Mouse (Mus musculus): ENCODE results near the gene 4932411N23Rik.
"Not testable (repeated sequence)": the region's sequence is repeated elsewhere in the genome, so short reads cannot be mapped to it uniquely, and the experiment has no call there.

The 4932411N23Rik gene

GRCm38 (mm10) chrX:126815768-126816167 lies at the start of gene 4932411N23Rik:
Gene 4932411N23Rik, minus strand, starts transcription at chrX:126815868.
- no peak for DNase-seq (ENCODE audit: low read depth, low spot score)

GRCm38 (mm10) chrX:126779895-126780294 lies 35.8 kb downstream of the 4932411N23Rik start:
- no peak for DNase-seq (ENCODE audit: low read depth, low spot score)

- not testable (repeated sequence) for DNase-seq (ENCODE audit: low read depth, low spot score)
Measured at GRCm38 (mm10) chrX:126777643-126778042, 38.0 kb downstream of the 4932411N23Rik start.

- not testable (repeated sequence) for DNase-seq (ENCODE audit: low read depth, low spot score)
Measured at GRCm38 (mm10) chrX:126774846-126775245, 40.8 kb downstream of the 4932411N23Rik start.

- DNase-seq (ENCODE audit: low read depth, low spot score) = not testable (repeated sequence)
Measured at GRCm38 (mm10) chrX:126773511-126773910, 42.2 kb downstream of the 4932411N23Rik start.
